Mouse (Mus musculus) myocyte (in vitro differentiated cells): ENCODE results near the gene Tnxb. TPM values are rescaled to one million over a fixed set of nuclear protein-coding genes. Genes with fewer than 3 reads are reported as not detected.

Experiments
- H3K27me3 ChIP-seq: one replicate; pipeline ENCODE4 v1.6.1; 2011; ENCODE audit not compliant: control insufficient read depth, insufficient read depth, insufficient read length
- H3K36me3 ChIP-seq: one replicate; pipeline ENCODE4 v1.6.1; 2011; ENCODE audit not compliant: control insufficient read depth, insufficient read depth
- H3K4me2 ChIP-seq: one replicate; pipeline ENCODE4 v1.6.1; 2011; ENCODE audit warnings: low read depth, control low read depth
- H3K4me3 ChIP-seq: one replicate; pipeline ENCODE4 v1.5.1; 2011; ENCODE audit warnings: mild to moderate bottlenecking, control low read depth, moderate library complexity
- H3K79me2 ChIP-seq: one replicate; pipeline ENCODE4 v1.6.1; 2011; ENCODE audit not compliant: control insufficient read depth, insufficient read depth
- H3ac ChIP-seq: one replicate; pipeline ENCODE4 v1.6.1; 2011; ENCODE audit not compliant: control insufficient read depth, insufficient read length
- CEBPB ChIP-seq: IDR thresholded peaks from 2 replicates; pipeline ENCODE4 v1.6.1; 2011; ENCODE audit warnings: mild to moderate bottlenecking, moderate library complexity; ENCODE audit not compliant: poor library complexity, insufficient read depth, severe bottlenecking
- E2F4 ChIP-seq: IDR thresholded peaks from one replicate; pipeline ENCODE4 v1.6.1; 2011; ENCODE audit warnings: mild to moderate bottlenecking, control low read depth, moderate library complexity; ENCODE audit not compliant: insufficient read depth
- MYOD1 ChIP-seq, 3 experiments: IDR thresholded peaks; one replicate each; pipeline ENCODE4 v1.6.1; 2011; ENCODE audit warnings: control low read depth in 2 of 3, low read depth in 2 of 3, mild to moderate bottlenecking in 2 of 3, moderate library complexity in 1 of 3; ENCODE audit not compliant: insufficient read length in 2 of 3, control insufficient read depth in 1 of 3
- MYOG ChIP-seq, 3 experiments: IDR thresholded peaks; one replicate each; pipeline ENCODE4 v1.6.1; 2011; ENCODE audit warnings: control low read depth in 2 of 3, low read depth in 2 of 3, mild to moderate bottlenecking in 2 of 3; ENCODE audit not compliant: insufficient read length in 2 of 3, control insufficient read depth in 1 of 3, insufficient read depth in 1 of 3
- POLR2AphosphoS2 ChIP-seq: IDR thresholded peaks from one replicate; pipeline ENCODE4 v1.6.1; 2011; ENCODE audit warnings: low read depth, control low read depth; ENCODE audit not compliant: insufficient read length
- REST ChIP-seq: IDR thresholded peaks from one replicate; pipeline ENCODE4 v1.6.1; 2011; ENCODE audit warnings: mild to moderate bottlenecking, control low read depth, moderate library complexity; ENCODE audit not compliant: insufficient read depth, insufficient read length
- SRF ChIP-seq: IDR thresholded peaks from one replicate; pipeline ENCODE4 v1.6.1; 2011; ENCODE audit warnings: low read depth; ENCODE audit not compliant: control insufficient read depth, insufficient read length
- TCF12 ChIP-seq: IDR thresholded peaks from one replicate; pipeline ENCODE4 v1.6.1; 2011; ENCODE audit warnings: mild to moderate bottlenecking, control low read depth; ENCODE audit not compliant: poor library complexity, insufficient read depth, severe bottlenecking
- USF1 ChIP-seq: IDR thresholded peaks from one replicate; pipeline ENCODE4 v1.6.1; 2011; ENCODE audit warnings: low read depth, mild to moderate bottlenecking, control low read depth, moderate library complexity
- polyA plus RNA-seq: library from polyadenylated mRNA; unstranded; fragments of >200 nt; fragmentation: generic; extraction: Trizol; gene quantifications from one replicate; pipeline ENCODE4 v1.2.1, GENCODE M21; 2012; ENCODE audit warnings: missing spikeins

The Tnxb gene
- polyA plus RNA-seq, 1 experiment = under 0.01 TPM

DNA sequence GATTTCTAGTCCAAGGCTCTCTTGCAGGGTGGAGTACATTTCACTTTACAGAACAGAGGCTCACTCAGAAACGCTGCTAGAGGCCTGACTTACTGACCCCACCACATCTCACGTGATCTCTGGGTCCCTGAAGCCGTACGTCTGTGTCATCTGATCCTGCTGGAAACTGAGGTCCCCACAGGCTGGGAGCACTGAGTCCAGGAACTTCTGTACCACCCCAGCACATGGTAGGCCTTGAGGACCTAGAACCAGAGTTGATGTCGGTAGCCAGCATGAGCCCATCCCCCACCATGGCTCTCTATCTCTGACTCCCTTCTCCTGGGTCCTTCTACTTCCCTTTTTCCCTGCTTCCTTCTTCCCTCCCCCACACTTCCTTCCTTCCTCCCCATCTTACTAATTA, 76.2 kb downstream of the Tnxb start:
- Histone ChIP-seq H3ac (no peak overlapping the region), H3K4me2 (no peak overlapping the region), H3K79me2 (no peaks in the 10 kb centered on the region), H3K4me3 (no peak overlapping the region), H3K36me3 (no peaks in the 10 kb centered on the region), H3K27me3 (no peaks in the 10 kb centered on the region)
- no peak for TF ChIP-seq SRF
- TF ChIP-seq REST = no peak
- no peak for TF ChIP-seq CEBPB

DNA sequence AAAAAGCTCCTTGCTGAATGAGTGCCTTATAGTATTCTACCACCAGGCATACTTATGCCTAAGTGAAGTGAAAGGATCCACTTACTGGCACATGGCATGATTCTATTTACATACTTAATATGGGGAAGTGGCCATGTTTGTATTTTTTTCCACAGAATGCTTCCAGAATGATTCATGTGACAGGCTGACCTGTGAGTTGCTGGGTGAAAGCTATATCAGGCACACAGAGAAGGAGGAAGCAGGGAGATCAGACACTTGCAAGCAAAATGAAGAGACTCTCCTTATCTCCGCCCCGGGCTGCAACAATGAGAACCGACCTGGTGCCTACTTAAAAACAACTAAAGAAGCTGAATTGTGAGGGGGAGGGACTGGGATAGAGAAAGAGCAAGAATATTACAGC, 91.1 kb downstream of the Tnxb start:
- H3K27me3 ChIP-seq = no peaks in the 10 kb centered on the region
- no peak overlapping the region for H3ac ChIP-seq
- no peaks in the 10 kb centered on the region for H3K36me3 ChIP-seq
- no peak overlapping the region for H3K4me3 ChIP-seq
- H3K79me2 ChIP-seq = no peaks in the 10 kb centered on the region
- no peak overlapping the region for H3K4me2 ChIP-seq
- TF ChIP-seq MYOD1 (IDR thresholded peaks at IDR 0.05; ENCODE audit: control insufficient read depth in 1 of 3, insufficient read length in 2 of 3, low read depth in 2 of 3) = no peak
- TF ChIP-seq TCF12 = no peak
- TF ChIP-seq E2F4 = no peak
- no peak for TF ChIP-seq POLR2AphosphoS2
- TF ChIP-seq CEBPB = no peak
- TF ChIP-seq REST = no peak
- TF ChIP-seq SRF = no peak
- no peak for TF ChIP-seq USF1
- TF ChIP-seq MYOG (IDR thresholded peaks at IDR 0.05; ENCODE audit: control insufficient read depth in 1 of 3, insufficient read depth in 1 of 3, insufficient read length in 2 of 3, low read depth in 2 of 3) = no peak

Other genes with a start within 250 kb of the Tnxb start
- not detected for gene Btnl4, start 193.2 kb upstream of the Tnxb start, polyA plus RNA-seq
- not detected for gene Btnl6, start 153.2 kb upstream of the Tnxb start, polyA plus RNA-seq
- 0.31 TPM for gene Notch4, start 106.3 kb upstream of the Tnxb start, polyA plus RNA-seq
- 3.1 TPM for gene Gpsm3, start 80.7 kb upstream of the Tnxb start, polyA plus RNA-seq
- gene Pbx2, start 79.3 kb upstream of the Tnxb start, polyA plus RNA-seq = 21.6 TPM
- 0.22 TPM for gene Ager, start 72.7 kb upstream of the Tnxb start, polyA plus RNA-seq
- gene Rnf5, start 66.8 kb upstream of the Tnxb start, polyA plus RNA-seq = 37.1 TPM
- gene Agpat1, start 66.3 kb upstream of the Tnxb start, polyA plus RNA-seq = 70.5 TPM
- gene Egfl8, start 54.6 kb upstream of the Tnxb start, polyA plus RNA-seq = 0.16 TPM
- gene Ppt2, start 42.0 kb upstream of the Tnxb start, polyA plus RNA-seq = 21.9 TPM
- not detected for gene Prrt1, start 41.0 kb upstream of the Tnxb start, polyA plus RNA-seq
- gene Fkbpl, start 25.8 kb upstream of the Tnxb start, polyA plus RNA-seq = 13.5 TPM
- 42.5 TPM for gene Atf6b, start 23.4 kb upstream of the Tnxb start, polyA plus RNA-seq
- not detected for gene C4b, start 73.3 kb downstream of the Tnxb start, polyA plus RNA-seq
- not detected for gene Cyp21a1, start 134.0 kb downstream of the Tnxb start, polyA plus RNA-seq
- gene Stk19, start 166.4 kb downstream of the Tnxb start, polyA plus RNA-seq = 29.9 TPM
- gene Dxo, start 166.5 kb downstream of the Tnxb start, polyA plus RNA-seq = 25.7 TPM
- 38.4 TPM for gene Skiv2l, start 179.7 kb downstream of the Tnxb start, polyA plus RNA-seq
- gene Nelfe, start 179.9 kb downstream of the Tnxb start, polyA plus RNA-seq = 60.0 TPM
- gene Cfb, start 192.0 kb downstream of the Tnxb start, polyA plus RNA-seq = 0.37 TPM
- gene Zbtb12, start 208.9 kb downstream of the Tnxb start, polyA plus RNA-seq = 10.2 TPM
- not detected for gene Gm20547, start 211.5 kb downstream of the Tnxb start, polyA plus RNA-seq
- 0.43 TPM for gene C2, start 227.7 kb downstream of the Tnxb start, polyA plus RNA-seq
- 94.5 TPM for gene Ehmt2, start 227.9 kb downstream of the Tnxb start, polyA plus RNA-seq
- 14.6 TPM for gene Slc44a4, start 243.9 kb downstream of the Tnxb start, polyA plus RNA-seq